Mouse (Mus musculus): Measurements from ENCODE around the gene Nop14. TPM values are rescaled to one million over a fixed set of nuclear protein-coding genes. Genes with fewer than 3 reads are reported as not detected.
"Not testable (repeated sequence)": the region's sequence is repeated elsewhere in the genome, so short reads cannot be mapped to it uniquely, and the experiment has no call there.

Gene Nop14
- total RNA-seq, 2 experiments from 2014 or later, result 31.0 to 47.3 TPM

DNA sequence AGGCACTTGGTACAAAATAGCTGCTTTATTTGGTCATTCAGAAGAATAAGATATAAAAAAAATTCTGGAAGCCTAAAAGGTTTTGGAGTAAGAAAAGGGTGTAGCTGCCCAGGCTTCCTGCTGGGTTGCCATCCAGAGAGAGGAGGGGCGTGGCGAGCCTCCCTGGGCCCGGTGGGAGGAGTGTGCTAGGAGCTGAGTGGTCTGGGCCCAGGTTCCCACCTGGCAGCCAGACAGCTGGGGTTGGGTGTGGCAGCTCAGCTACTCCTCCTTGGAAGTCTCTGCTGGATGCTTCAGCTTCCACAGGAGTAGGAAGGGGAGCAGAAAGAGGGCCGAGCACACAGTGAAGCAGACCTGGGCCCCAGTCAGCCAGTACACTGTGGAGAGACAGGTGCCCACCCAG is 26.3 kb downstream of the Nop14 start:
- no peak for ATAC-seq (replicated peaks; ENCODE audit: poor library complexity)

DNA sequence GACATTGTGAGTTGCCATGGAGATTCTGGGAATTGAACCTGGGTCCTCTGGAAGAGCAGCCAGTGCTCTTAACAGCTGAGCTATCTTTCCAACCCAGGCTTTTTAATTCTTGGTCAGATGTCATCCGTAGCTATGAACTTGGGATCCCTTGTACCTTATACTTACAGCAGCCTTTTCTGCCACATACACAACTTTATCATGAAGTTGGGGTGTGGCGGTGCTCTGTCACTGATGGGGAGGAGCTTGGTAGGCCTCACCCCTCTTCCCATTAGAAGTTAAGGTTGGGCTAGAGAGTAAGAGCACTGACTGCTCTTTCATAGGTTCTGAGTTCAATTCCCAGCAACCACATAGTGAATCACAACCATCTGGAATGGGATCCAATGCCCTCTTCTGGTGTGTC is 27.0 kb downstream of the Nop14 start:
- peak; percentile 30; the same call in 1 of the 2 replicates for ATAC-seq (replicated peaks; ENCODE audit: poor library complexity)

GRCm38 (mm10) chr5:34609966-34610365 is 50.0 kb downstream of the Nop14 start:
- ATAC-seq (replicated peaks; ENCODE audit: poor library complexity), result no peak

GRCm38 (mm10) chr5:34608226-34608625 is 51.7 kb downstream of the Nop14 start:
- no peak for ATAC-seq (replicated peaks; ENCODE audit: poor library complexity)

GRCm38 (mm10) chr5:34607100-34607880 is 52.7 kb downstream of the Nop14 start:
- ATAC-seq (replicated peaks; ENCODE audit: poor library complexity), result peak; percentile 69

DNA sequence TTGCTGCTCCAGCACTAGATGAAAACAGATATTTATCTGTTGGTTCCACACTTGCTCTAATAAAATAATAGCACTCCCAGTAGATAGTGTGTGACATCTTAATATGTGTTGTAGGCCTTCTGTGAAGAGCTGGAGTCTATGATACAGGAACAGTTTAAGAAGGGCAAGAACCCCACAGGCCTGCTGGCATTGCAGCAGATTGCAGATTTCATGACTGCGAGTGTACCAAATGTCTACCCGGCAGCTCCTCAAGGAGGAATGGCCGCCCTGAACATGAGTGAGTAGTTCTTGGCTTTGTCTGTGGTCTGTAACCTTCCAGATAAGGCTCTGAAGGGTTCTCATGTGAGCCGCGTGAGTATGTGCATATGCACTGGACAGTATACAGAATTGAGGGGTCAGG is 55.4 kb downstream of the Nop14 start:
- no peak; the same call in 1 of the 2 replicates for ATAC-seq (replicated peaks; ENCODE audit: poor library complexity)

- ATAC-seq (replicated peaks; ENCODE audit: poor library complexity), result no peak
These were observed 66.7 kb downstream of the Nop14 start for GRCm38 (mm10) chr5:34593202-34593727.

DNA sequence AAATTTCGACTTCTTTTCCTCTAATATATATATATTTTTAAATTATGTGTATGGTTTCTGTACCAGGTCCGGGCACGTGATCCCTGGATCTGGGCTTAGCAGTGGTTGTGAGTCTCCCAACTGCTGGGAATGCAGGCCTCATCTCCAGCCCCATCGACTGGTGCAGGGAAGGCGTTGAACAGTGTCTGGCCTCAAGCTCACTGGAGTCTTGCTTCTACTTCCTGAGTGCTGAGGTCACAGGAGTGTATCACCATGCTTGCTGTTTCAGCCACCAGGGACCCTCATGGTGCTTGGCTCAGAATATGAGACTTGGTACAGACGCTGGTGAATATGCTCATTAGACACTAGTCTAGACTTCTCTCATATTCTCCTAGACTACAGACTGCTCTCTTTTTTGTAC is 67.3 kb downstream of the Nop14 start:
- no peak for ATAC-seq (replicated peaks; ENCODE audit: poor library complexity)

- not testable (repeated sequence) for ATAC-seq (replicated peaks; ENCODE audit: poor library complexity)
These were observed 67.7 kb downstream of the Nop14 start for GRCm38 (mm10) chr5:34592224-34592623.

DNA sequence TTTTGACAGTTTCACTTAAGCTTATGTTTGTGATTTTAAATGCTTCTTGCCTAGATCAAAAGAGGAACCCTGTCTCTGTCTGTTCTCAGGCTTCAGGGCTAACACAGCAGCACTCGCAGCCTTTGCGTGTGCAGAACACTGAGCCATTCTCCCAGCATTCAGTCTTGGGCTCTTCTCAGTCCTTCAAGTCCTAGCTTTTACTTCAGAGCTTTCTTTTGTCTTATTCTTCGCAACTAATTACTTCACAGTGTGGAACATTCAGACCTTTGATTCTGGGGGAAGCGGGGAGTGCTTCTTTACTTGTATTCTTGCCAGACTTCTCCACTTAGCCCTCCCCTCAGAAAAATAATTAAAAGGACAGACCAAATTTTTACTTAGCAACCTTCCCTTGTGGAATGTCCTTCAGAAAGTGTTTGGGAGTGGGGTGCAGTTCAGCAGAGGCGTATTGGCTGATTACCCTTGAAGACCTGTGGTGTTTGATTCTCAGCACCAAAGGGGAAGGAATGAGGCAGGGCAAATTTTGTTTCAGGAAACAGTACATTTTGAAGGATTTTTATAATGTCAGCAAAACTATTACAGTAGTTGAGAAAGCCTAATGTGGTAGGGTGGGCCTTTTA is 68.5 kb downstream of the Nop14 start:
- ATAC-seq (replicated peaks; ENCODE audit: poor library complexity), result no peak

DNA sequence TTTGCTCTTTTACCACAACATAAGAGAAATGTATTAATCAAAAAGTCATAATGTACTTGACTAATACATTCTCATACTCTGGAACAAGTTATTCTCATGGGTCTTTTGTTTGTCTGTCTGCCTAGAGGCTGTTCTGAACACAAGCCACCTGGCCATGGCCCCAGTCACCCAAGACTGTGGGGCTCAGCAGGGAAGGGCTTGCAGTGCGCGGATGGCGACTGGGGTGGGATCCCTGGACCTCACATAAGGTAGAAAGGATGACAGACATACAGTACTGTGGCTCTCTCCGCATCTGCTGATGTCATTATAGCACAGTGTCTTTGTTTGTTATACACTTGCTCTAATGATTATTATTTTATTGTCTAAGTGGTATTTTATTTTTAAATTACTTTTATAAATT is 69.2 kb downstream of the Nop14 start:
- no peak for ATAC-seq (replicated peaks; ENCODE audit: poor library complexity)

DNA sequence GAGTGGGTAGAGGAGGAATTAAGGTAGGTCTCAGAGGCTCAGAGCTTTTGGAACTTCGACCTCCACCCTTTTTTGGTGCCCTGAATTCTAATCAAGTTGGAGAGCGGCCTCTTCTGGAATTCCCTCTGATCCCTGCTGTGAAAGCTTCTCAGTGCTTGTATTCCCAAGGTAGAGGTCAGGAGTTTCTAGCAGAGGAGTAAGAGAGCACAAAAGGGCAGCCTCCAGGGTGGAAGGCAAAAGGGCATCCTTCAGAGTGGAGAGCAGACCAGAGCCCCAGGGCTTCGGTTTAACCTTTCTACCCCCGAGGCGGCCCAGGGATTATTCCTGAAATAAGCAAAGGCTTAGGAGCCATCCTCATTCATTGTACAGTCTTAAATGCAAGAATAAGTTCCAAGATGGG is 69.9 kb downstream of the Nop14 start:
- no peak for ATAC-seq (replicated peaks; ENCODE audit: poor library complexity)

Other genes with a start within 250 kb of the Nop14 start
- 7.8 and 9.5 TPM in 2 replicates for gene Tnip2, start 146.2 kb downstream of the Nop14 start, total RNA-seq (2015)
- 17.6 and 22.2 TPM in 2 replicates for gene Tnip2, start 146.2 kb downstream of the Nop14 start, total RNA-seq (2017)
- 8.6 and 10.0 TPM in 2 replicates for gene Sh3bp2, start 134.3 kb downstream of the Nop14 start, total RNA-seq (2015)
- 21.0 and 23.0 TPM in 2 replicates for gene Sh3bp2, start 134.3 kb downstream of the Nop14 start, total RNA-seq (2017)
- 65.1 and 71.0 TPM in 2 replicates for gene Add1, start 86.5 kb downstream of the Nop14 start, total RNA-seq (2015)
- 83.9 and 97.8 TPM in 2 replicates for gene Add1, start 86.5 kb downstream of the Nop14 start, total RNA-seq (2017)
- gene Mfsd10, start 22.9 kb downstream of the Nop14 start, total RNA-seq (2015), result 195 and 211 TPM in 2 replicates
- 116 and 143 TPM in 2 replicates for gene Mfsd10, start 22.9 kb downstream of the Nop14 start, total RNA-seq (2017)
- gene Grk4, start 231 bp upstream of the Nop14 start, total RNA-seq (2015), result 1.1 and 1.2 TPM in 2 replicates
- 0.41 and 1.1 TPM in 2 replicates for gene Grk4, start 231 bp upstream of the Nop14 start, total RNA-seq (2017)
- 19.0 and 27.3 TPM in 2 replicates for gene Htt, start 101.6 kb upstream of the Nop14 start, total RNA-seq (2015)
- gene Htt, start 101.6 kb upstream of the Nop14 start, total RNA-seq (2017), result 19.6 and 24.4 TPM in 2 replicates
- gene Msantd1, start 247.9 kb upstream of the Nop14 start, total RNA-seq (2015), result 0.44 and 0.95 TPM in 2 replicates
- gene Msantd1, start 247.9 kb upstream of the Nop14 start, total RNA-seq (2017), result 0.08 and 0.30 TPM in 2 replicates